Mouse (Mus musculus) heart, embryonic 13.5 days (tissue): Measurements from ENCODE around the gene Mrpl1. TPM values are rescaled to one million over a fixed set of nuclear protein-coding genes. Genes with fewer than 3 reads are reported as not detected.

Source experiments
- ATAC-seq: fragments of 200-750 bp; cut with Nextera tagmentation; 2 replicates; pipeline ENCODE4 v1.8.0; 2017; ENCODE audit warnings: moderate TSS enrichment; ENCODE audit not compliant: insufficient number of reproducible peaks, low FRiP score, low TSS enrichment; ENCODE audit errors: extremely low read depth
- H3K27ac ChIP-seq: fragments of 300-500 bp; sonication (generic); replicated peaks from 2 replicates; pipeline ENCODE4 v1.5.1; 2015; ENCODE audit warnings: moderate library complexity, mild to moderate bottlenecking, inconsistent platforms
- H3K27me3 ChIP-seq: fragments of 300-500 bp; sonication (generic); replicated peaks from 2 replicates; pipeline ENCODE4 v1.6.1; 2015; ENCODE audit warnings: mild to moderate bottlenecking, inconsistent platforms
- H3K36me3 ChIP-seq: fragments of 300-500 bp; sonication (generic); 2 replicates; pipeline ENCODE4 v1.6.1; 2015; ENCODE audit warnings: mild to moderate bottlenecking, inconsistent platforms
- H3K4me1 ChIP-seq: fragments of 300-500 bp; sonication (generic); 2 replicates; pipeline ENCODE4 v1.6.1; 2015; ENCODE audit warnings: inconsistent platforms
- H3K4me2 ChIP-seq: fragments of 300-500 bp; sonication (generic); 2 replicates; pipeline ENCODE4 v1.6.1; 2015; ENCODE audit warnings: inconsistent platforms, mild to moderate bottlenecking, moderate library complexity
- H3K4me3 ChIP-seq: fragments of 300-500 bp; sonication (generic); 2 replicates; pipeline ENCODE4 v1.5.1; 2015; ENCODE audit warnings: moderate library complexity, mild to moderate bottlenecking, inconsistent platforms
- H3K9ac ChIP-seq: fragments of 300-500 bp; sonication (generic); 2 replicates; pipeline ENCODE4 v1.6.1; 2015; ENCODE audit warnings: inconsistent platforms, mild to moderate bottlenecking, moderate library complexity
- H3K9me3 ChIP-seq: fragments of 300-500 bp; sonication (generic); 2 replicates; pipeline ENCODE4 v1.6.1; 2016; ENCODE audit warnings: inconsistent platforms
- WGBS: fragments of 180-500 bp; shearing (Covaris S2); methylation state at CpG from one replicate; pipeline ENCODE4 v1.1.7; 2015; ENCODE audit warnings: mixed read lengths; 5-methylcytosine and 5-hydroxymethylcytosine counted together
- polyA plus RNA-seq: library from polyadenylated mRNA; unstranded; fragments of >200 nt; fragmentation: Nextera tagmentation; extraction: Ambion mirVana; gene quantifications from 2 replicates; pipeline ENCODE4 v1.2.1, GENCODE M21; 2015

The Mrpl1 gene
- 18.7 and 20.4 TPM in 2 replicates for polyA plus RNA-seq

DNA sequence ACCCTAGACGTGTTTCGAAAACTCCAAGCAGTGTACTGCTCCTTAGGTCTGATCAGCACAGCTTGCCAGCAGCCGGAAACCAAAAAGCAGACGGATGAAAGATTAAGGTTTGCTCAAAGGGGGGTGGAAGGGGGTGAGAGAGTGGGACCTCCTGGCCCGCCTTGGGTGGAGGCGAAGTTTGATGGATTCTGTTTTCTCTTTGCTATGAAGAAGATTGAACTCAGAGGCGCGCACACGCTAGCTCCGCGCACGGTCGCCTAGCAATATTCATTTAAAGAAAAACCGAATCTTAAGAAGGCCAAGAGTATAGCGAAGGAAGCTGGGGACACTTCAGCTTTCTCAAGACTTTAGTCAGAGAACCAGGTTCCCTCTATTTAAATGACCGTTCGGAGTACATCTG, at the start of gene Mrpl1:
Mrpl1 (plus strand) TSS at position 35 of the 400 bp plus-strand sequence.
- Histone ChIP-seq H3K27ac (peak within 1 kb of the TSS; percentile 74), H3K4me1 (peaks cover 30% of the 10 kb centered on the region), H3K9me3 (no peaks in the 10 kb centered on the region), H3K4me3 (peak within 1 kb of the TSS; percentile 96), H3K4me2 (peak within 1 kb of the TSS; percentile 89), H3K27me3 (no peaks in the 10 kb centered on the region), H3K36me3 (peaks cover 17% of the 10 kb centered on the region), H3K9ac (peak within 1 kb of the TSS; percentile 92)
- 3% methylated on average over 17 of the region's 17 CpGs for WGBS
- no peak for ATAC-seq

- Histone ChIP-seq H3K9me3 (no peaks in the 10 kb centered on the region), H3K4me3 (peak overlapping the region; percentile 90), H3K36me3 (no peaks in the 10 kb centered on the region), H3K4me1 (peaks cover 23% of the 10 kb centered on the region), H3K27me3 (no peaks in the 10 kb centered on the region), H3K9ac (peak overlapping the region; percentile 97), H3K4me2 (peak overlapping the region; percentile 80), H3K27ac (peak overlapping the region; percentile 100)
- ATAC-seq = no peak
- WGBS = 1% methylated on average over 48 of the region's 50 CpGs
These were observed 48.6 kb upstream of the Mrpl1 start for GRCm38 (mm10) chr5:96160467-96161262.

GRCm38 (mm10) chr5:96161263-96161577, 48.1 kb upstream of the Mrpl1 start:
- Histone ChIP-seq H3K9me3 (no peaks in the 10 kb centered on the region), H3K4me3 (peak overlapping the region; percentile 90), H3K27me3 (no peaks in the 10 kb centered on the region), H3K4me2 (peak overlapping the region; percentile 80), H3K4me1 (peaks cover 23% of the 10 kb centered on the region), H3K9ac (peak overlapping the region; percentile 97), H3K36me3 (no peaks in the 10 kb centered on the region), H3K27ac (peak overlapping the region; percentile 100)
- no peak for ATAC-seq
- WGBS = under 1% methylated on average over 45 of the region's 45 CpGs

DNA sequence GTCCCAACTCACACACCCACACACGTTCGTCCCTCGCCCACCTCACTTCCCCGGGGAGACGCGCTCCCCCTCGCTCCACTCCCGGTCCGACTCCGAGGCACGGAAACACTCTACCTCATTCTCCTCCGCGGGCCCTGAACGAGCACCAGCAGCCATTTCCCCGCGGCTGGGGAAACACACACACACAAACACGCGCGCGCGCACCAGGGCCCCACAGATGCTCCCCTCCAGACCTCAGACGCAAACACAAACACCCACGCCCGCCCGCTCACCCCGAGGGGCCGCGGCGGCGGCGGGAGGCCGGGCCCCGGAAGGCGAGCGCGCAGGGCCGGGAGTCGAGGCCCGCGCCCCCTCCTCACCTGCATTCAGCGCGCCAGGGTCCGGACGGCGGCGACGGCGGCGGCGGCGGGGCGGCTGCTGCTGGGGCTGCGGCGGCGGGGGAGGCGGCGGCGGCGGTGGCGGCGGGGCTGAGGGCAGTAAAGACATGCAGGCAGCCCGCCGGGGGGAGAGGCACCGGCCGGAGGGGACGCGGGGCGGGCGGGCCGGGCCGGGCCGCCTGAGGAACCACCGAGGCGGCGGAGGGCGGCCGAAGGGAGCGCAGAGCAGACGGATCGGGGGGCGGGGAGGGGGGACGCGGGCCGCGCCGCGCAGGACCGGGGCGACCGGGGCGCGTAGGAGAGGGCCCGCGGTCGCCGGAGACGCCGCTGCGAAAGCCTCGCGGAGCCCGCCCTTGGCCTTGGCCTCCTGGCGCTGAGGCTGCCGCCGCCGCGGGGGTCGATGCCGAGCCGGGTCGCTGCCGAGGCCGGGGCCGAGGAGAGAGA, 47.5 kb upstream of the Mrpl1 start:
- peak; percentile 49; the same call in 1 of the 2 replicates for ATAC-seq
- H3K9me3 ChIP-seq = peaks cover 3% of the 10 kb centered on the region; the same call in 1 of the 2 replicates
- H3K4me3 ChIP-seq = peak overlapping the region; percentile 90
- no peaks in the 10 kb centered on the region for H3K36me3 ChIP-seq
- H3K9ac ChIP-seq = peak overlapping the region; percentile 97
- no peaks in the 10 kb centered on the region for H3K27me3 ChIP-seq
- H3K4me2 ChIP-seq = peak overlapping the region; percentile 80
- under 1% methylated on average over 85 of the region's 114 CpGs for WGBS
- H3K27ac ChIP-seq = peak overlapping the region; percentile 100
- H3K4me1 ChIP-seq = peaks cover 23% of the 10 kb centered on the region

DNA sequence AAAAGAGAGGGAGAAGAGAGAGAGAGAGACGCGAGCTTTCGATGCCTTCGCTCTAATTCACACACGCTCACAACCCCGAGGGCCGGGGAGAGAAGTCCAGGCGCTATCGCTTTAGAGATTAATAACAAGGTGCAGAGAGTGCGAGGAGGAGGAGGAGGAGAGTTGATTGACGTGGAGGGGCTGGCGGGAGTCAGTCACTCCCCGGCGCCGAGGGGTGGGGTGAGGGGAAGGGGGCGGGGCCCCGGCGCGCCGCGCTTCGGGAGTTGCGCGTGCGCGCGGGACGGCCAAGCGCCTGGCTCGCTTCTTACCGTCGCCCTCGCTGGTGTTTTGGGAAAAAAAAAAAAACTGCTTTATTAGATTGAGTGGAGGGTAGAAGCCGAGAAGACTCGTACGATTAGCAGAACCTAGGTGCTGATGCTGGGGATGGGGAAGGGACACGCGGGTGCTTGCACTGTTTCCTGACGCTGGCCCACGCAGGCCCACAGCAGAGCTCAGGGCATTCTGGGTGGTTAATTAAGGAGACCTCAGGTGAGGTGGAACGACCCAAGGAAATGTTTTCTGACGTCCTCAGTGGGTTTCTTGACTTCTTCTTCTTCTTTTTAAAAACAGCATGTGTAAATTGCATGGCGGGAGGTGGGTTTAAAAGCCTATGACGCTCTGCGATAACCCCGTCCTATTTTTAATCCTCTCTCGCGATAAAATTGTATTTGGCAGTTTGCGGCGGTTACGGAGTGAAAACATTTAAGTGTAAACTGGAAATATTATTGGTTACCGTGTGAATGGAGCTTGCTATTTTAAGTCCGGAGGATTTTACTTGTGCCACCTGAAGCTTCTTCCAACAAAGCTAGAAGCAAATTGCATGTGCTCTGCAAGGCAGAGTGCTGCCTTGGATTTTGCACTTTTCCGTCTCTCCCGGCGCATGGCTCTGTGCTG, 46.6 kb upstream of the Mrpl1 start:
- Histone ChIP-seq H3K9ac (peak overlapping the region; percentile 97), H3K9me3 (peaks cover 5% of the 10 kb centered on the region; the same call in 1 of the 2 replicates), H3K36me3 (no peaks in the 10 kb centered on the region), H3K4me1 (peaks cover 23% of the 10 kb centered on the region), H3K27ac (peak overlapping the region; percentile 100), H3K27me3 (no peaks in the 10 kb centered on the region), H3K4me2 (peak overlapping the region; percentile 80), H3K4me3 (peak overlapping the region; percentile 90)
- peak; percentile 84 for ATAC-seq
- WGBS = under 1% methylated on average over 56 of the region's 56 CpGs

DNA sequence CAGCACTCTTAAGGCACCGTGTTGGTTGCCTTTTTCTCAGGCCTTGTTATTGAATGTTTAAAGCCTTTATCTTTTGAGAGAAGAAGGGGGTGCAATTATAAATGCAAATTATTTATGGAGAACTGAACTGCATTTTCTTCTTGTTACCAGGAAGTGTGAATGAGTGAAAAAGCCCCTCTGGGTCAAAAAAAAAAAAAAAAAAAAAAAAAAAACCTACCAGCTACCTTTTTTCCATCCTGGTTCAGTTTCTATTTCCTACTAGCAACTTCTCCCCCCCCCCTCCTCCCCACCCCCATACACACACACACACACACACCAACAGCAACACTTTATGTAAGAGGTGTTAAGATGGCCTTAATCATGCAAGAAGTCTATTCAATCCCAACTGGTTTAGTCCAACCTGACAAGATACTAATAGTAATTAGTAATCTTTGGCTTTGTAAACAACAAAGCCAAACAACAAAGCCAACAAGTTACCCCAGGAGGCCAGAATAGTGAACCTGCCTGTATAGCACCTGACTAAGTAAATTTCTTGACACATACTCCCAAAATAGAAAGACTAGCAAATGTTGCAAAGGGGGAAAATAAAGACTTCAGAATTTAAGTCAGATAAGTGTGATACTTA, 45.8 kb upstream of the Mrpl1 start:
- Histone ChIP-seq H3K4me3 (peak overlapping the region; percentile 90), H3K4me2 (peak overlapping the region; percentile 80), H3K4me1 (peaks cover 23% of the 10 kb centered on the region), H3K27ac (peak overlapping the region; percentile 100), H3K9me3 (peaks cover 5% of the 10 kb centered on the region; the same call in 1 of the 2 replicates), H3K9ac (peak overlapping the region; percentile 97), H3K36me3 (no peaks in the 10 kb centered on the region), H3K27me3 (no peaks in the 10 kb centered on the region)
- no peak for ATAC-seq
- 0% methylated on average over 1 of the region's 1 CpGs for WGBS

- peak within 1 kb of the TSS; percentile 97 for H3K9ac ChIP-seq
- peaks cover 5% of the 10 kb centered on the region; the same call in 1 of the 2 replicates for H3K9me3 ChIP-seq
- H3K4me3 ChIP-seq = peak within 1 kb of the TSS; percentile 90
- H3K4me1 ChIP-seq = peaks cover 23% of the 10 kb centered on the region
- H3K36me3 ChIP-seq = no peaks in the 10 kb centered on the region
- no peak for ATAC-seq
- peak within 1 kb of the TSS; percentile 80 for H3K4me2 ChIP-seq
- WGBS = 29% methylated on average over 5 of the region's 5 CpGs
- H3K27ac ChIP-seq = peak within 1 kb of the TSS; percentile 100
- H3K27me3 ChIP-seq = no peaks in the 10 kb centered on the region
These were observed 45.3 kb upstream of the Mrpl1 start, which contains the start of gene Cnot6l for GRCm38 (mm10) chr5:96164021-96164411. Cnot6l (minus strand) TSS chr5:96164171.

DNA sequence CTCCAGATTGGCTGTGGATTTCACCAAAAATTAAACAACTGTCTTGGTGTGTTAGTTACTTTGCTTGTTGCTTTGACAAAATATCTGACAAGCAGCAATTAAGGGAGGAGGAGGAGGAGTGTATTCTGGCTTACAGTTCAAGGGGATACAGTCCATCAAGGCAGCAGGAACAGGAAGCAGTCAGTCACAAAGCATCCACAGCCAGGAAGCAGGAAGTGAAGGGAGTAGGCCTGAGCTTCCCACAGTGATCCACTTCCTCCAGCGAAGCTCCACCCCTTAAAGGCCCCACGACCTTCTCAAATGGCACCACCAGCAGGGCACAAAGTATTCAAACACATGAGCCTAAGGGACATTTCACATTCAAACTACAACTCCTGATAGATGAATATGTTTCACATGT, 42.5 kb upstream of the Mrpl1 start:
- H3K36me3 ChIP-seq = no peaks in the 10 kb centered on the region
- no peak overlapping the region for H3K27ac ChIP-seq
- H3K27me3 ChIP-seq = no peaks in the 10 kb centered on the region
- peaks cover 5% of the 10 kb centered on the region; the same call in 1 of the 2 replicates for H3K9me3 ChIP-seq
- WGBS = 67% methylated on average over 2 of the region's 2 CpGs
- no peak overlapping the region for H3K9ac ChIP-seq
- no peak overlapping the region for H3K4me3 ChIP-seq
- no peak for ATAC-seq
- H3K4me2 ChIP-seq = no peak overlapping the region
- H3K4me1 ChIP-seq = peaks cover 14% of the 10 kb centered on the region

GRCm38 (mm10) chr5:96170443-96170842, 38.9 kb upstream of the Mrpl1 start:
- no peaks in the 10 kb centered on the region for H3K4me1 ChIP-seq
- WGBS = 68% methylated on average over 3 of the region's 3 CpGs
- H3K4me3 ChIP-seq = no peak overlapping the region
- H3K27me3 ChIP-seq = no peaks in the 10 kb centered on the region
- peaks cover 5% of the 10 kb centered on the region; the same call in 1 of the 2 replicates for H3K9me3 ChIP-seq
- H3K36me3 ChIP-seq = no peaks in the 10 kb centered on the region
- no peak overlapping the region for H3K9ac ChIP-seq
- no peak overlapping the region for H3K4me2 ChIP-seq
- no peak overlapping the region for H3K27ac ChIP-seq
- no peak for ATAC-seq

DNA sequence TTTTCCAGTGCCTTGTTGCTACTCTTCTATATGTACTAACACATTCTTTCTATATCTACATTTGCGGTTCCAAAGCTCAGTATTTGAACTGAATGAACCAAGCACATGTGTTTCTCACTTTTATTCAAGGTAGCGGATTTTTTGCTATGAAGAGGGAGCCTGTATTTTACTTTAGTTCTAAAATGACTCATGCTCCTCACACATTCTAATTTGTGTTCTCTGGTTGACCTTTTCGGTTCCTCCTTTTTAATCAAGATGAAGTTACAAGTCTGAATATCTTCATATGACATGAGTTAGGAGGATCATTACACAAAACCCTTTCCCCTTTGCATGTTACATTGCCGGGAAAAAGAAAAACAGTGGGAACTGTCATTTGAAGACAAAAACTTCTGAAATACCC, 37.5 kb upstream of the Mrpl1 start:
- Histone ChIP-seq H3K9me3 (peaks cover 3% of the 10 kb centered on the region; the same call in 1 of the 2 replicates), H3K4me2 (no peak overlapping the region), H3K27ac (no peak overlapping the region), H3K36me3 (no peaks in the 10 kb centered on the region), H3K4me1 (no peaks in the 10 kb centered on the region), H3K4me3 (no peak overlapping the region), H3K9ac (no peak overlapping the region), H3K27me3 (no peaks in the 10 kb centered on the region)
- no peak for ATAC-seq
- 82% methylated on average over 4 of the region's 4 CpGs for WGBS
